Mouse (Mus musculus): Measurements from ENCODE around the gene Ap2a1.
A peak's percentile ranks its signal among the peaks of the same experiment; 100 is the strongest.

Ap2a1 gene

DNA sequence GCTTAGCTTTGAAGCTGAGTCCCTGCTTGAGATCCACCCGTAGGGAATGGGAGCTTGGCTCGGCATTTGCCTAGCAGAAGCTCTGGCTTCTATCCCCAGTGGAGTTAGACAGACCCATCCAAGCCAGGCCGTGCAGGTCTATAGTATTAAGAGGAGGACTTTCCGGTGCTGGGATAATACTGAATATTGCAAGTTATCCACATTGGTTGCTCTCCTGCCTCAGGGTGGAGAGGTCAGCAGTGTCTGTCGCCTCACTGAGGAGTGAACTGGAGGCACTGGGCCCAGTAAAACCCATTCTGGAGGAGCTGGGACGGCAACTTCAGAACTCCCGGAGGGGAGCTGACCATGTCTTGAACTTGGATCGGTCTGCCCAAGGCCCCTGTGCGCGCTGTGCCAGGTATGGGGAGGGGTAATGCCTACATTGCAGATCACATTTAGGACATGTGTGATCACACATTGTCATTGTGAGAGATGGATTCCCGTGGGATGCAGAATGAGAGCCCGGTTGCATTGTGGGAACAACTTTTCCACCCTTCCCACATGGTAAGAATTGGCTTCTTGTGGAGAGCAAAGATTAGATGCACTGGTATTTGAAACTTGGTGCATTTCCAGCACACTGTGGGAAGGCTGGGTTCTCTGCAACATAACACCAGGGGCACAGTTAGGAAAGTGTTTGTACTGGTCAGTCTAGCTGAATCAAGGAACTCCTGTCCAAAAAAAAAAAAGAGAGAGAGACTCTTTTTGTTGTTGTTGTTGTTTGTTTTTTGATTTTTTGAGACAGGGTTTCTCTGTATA is 25.0 kb upstream of the Ap2a1 start:
- no peak for ATAC-seq (ENCODE audit: insufficient number of reproducible peaks, low FRiP score, low TSS enrichment)

DNA sequence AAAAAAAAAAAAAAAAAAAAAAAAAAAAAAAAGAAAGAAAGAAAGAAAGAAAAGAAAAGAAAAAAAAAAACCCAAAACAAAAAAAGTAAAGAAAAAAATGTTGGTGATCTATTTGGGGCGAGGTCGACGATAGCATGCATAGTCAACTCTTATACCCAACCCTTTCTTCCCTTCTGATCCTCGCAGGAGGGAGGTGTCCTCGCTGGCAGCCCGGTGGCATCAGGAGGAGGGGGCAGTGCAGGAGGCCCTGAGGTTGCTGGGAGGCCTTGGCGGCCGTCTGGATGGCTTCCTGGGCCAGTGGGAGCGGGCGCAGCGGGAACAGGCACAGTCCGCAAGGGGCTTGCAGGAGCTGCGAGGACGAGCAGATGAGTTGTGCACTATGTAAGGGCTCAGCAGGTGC is 24.3 kb upstream of the Ap2a1 start:
- no peak for ATAC-seq (ENCODE audit: insufficient number of reproducible peaks, low FRiP score, low TSS enrichment)

DNA sequence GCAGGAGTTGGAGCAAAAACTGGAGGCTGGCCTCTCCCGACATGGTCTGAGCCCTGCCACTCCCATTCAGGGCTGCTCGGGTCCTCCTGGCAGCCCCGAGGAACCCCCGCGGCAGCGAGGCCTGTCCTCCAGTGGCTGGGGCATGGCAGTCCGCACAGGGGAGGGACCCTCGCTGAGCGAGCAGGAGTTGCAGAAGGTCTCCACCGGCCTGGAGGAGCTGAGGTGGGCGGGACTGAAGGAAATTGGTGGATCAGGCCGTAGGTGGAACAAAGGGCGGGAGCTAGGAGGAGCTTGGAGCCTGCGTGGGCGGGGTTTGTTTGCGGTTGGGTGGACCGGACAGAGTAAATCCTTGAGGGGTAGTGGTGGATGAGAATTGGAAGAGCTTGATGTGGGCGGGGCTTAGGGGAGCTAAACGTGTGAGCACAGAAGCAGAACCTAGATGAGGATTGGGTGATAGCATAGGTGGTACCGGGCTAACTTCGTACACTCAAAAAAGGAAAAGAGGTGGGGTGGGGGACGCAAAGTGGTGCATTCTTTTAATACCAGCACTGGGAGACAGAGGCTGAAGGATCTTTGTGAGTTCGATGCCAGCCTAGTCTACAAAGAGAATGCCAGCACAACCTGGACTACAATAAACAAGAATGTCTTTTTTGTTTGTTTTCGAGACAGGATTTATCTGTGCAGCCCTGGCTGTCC is 23.5 kb upstream of the Ap2a1 start:
- peak; percentile 77; the same call in 1 of the 2 replicates for ATAC-seq (ENCODE audit: insufficient number of reproducible peaks, low FRiP score, low TSS enrichment)

DNA sequence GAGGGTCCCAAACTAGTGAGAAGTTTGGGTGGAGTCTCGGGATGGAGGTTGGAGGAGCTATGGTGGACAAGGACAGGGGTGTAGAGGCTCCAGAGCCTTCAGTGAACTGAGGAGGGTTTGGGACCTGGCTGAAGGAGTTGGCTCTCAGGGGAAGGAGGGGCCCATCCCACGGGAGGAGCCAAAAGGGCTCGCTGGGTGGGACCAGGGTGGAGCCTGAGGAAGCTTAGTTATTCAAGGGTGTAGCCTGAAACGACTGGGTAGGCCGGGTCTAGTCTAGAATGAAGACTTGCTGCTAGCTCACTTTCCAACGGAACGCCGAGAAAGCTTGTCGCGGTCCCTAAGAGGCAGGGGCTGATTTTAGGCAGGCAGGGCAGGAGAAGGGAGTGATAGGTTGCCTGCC is 22.7 kb upstream of the Ap2a1 start:
- ATAC-seq (ENCODE audit: insufficient number of reproducible peaks, low FRiP score, low TSS enrichment): peak; percentile 27; the same call in 1 of the 2 replicates

DNA sequence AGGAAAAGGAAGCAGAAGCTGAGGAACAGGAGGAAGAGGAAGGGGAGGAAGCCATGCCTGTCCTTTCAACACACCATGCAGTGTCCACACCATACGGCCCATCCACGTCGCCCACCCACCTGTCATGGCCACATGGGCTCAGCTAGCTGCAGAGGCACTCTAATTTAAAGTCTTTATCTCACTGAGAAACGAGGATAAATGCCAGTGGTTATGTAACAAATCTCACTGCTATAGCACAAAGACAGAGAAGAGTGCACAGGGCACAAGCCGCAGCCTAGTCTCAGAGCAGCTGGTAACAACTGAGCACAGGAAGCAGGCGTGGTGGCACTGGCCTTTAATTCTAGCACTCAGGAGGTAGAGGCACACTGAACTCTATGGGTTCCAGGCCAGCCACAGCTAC is 20.6 kb upstream of the Ap2a1 start:
- ATAC-seq (ENCODE audit: insufficient number of reproducible peaks, low FRiP score, low TSS enrichment): no peak

DNA sequence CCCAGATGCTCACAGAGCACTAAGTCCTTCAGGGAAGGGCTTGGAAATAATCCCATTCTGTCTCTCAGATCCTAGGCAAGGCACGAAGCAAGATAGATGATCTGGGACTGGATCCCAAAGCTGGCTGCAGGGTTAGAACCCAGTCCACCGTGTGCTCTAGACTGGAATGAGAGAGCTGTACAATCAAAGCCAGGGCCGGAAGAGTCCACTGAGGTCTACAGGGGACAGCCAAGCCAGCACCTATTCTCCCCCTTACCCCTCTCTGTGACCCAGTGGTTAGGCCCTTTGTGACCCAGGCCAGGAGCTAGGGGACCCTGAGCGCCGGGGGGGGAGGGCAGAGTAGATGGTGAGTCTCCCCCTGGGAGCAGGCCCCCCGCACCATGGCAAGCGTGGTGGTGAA is 13.6 kb upstream of the Ap2a1 start, which contains the start of gene Tsks:
Gene Tsks, plus strand, starts transcription at position 301 of the 400 bp plus-strand sequence.
- ATAC-seq (ENCODE audit: insufficient number of reproducible peaks, low FRiP score, low TSS enrichment): no peak

GRCm38 (mm10) chr7:44938680-44939079 is 9.4 kb upstream of the Ap2a1 start:
- no peak for ATAC-seq (ENCODE audit: insufficient number of reproducible peaks, low FRiP score, low TSS enrichment)

DNA sequence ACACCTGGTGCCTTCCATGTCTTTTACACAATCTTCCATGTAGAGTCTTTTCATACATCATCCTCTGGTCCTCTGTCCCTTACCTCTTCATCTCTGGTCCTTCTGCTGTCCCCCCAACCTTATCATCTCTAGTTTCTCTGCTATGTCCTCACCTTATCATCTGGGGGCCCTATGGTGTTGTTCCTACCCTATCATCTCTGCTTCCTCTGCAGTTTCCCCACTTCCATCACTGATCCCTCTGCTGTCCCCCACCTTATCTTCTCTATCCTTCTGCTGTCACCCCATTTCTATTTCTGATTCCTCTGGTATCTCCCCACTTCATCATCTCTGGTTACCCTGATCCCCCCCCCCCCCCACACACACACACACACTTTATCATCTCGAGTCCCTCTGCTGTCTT is 726 bp downstream of the Ap2a1 start:
- ATAC-seq (ENCODE audit: insufficient number of reproducible peaks, low FRiP score, low TSS enrichment): no peak

- no peak for ATAC-seq (ENCODE audit: insufficient number of reproducible peaks, low FRiP score, low TSS enrichment)
These were observed 3.8 kb downstream of the Ap2a1 start for GRCm38 (mm10) chr7:44925468-44925867.

- ATAC-seq (ENCODE audit: insufficient number of reproducible peaks, low FRiP score, low TSS enrichment): no peak
These were observed 6.8 kb downstream of the Ap2a1 start for GRCm38 (mm10) chr7:44922530-44922929.

- no peak for ATAC-seq (ENCODE audit: insufficient number of reproducible peaks, low FRiP score, low TSS enrichment)
These were observed 10.2 kb downstream of the Ap2a1 start for GRCm38 (mm10) chr7:44919127-44919526.

- ATAC-seq (ENCODE audit: insufficient number of reproducible peaks, low FRiP score, low TSS enrichment): no peak
These were observed 11.1 kb downstream of the Ap2a1 start for GRCm38 (mm10) chr7:44918219-44918618.

- no peak for ATAC-seq (ENCODE audit: insufficient number of reproducible peaks, low FRiP score, low TSS enrichment)
These were observed 12.4 kb downstream of the Ap2a1 start for GRCm38 (mm10) chr7:44916881-44917280.

- no peak for ATAC-seq (ENCODE audit: insufficient number of reproducible peaks, low FRiP score, low TSS enrichment)
These were observed 13.1 kb downstream of the Ap2a1 start for GRCm38 (mm10) chr7:44916191-44916590.

GRCm38 (mm10) chr7:44915314-44915713 is 14.0 kb downstream of the Ap2a1 start:
- ATAC-seq (ENCODE audit: insufficient number of reproducible peaks, low FRiP score, low TSS enrichment): no peak

- ATAC-seq (ENCODE audit: insufficient number of reproducible peaks, low FRiP score, low TSS enrichment): no peak
These were observed 14.9 kb downstream of the Ap2a1 start for GRCm38 (mm10) chr7:44914396-44914795.

GRCm38 (mm10) chr7:44908706-44909476 is 20.4 kb downstream of the Ap2a1 start:
- no peak for ATAC-seq (ENCODE audit: insufficient number of reproducible peaks, low FRiP score, low TSS enrichment)

DNA sequence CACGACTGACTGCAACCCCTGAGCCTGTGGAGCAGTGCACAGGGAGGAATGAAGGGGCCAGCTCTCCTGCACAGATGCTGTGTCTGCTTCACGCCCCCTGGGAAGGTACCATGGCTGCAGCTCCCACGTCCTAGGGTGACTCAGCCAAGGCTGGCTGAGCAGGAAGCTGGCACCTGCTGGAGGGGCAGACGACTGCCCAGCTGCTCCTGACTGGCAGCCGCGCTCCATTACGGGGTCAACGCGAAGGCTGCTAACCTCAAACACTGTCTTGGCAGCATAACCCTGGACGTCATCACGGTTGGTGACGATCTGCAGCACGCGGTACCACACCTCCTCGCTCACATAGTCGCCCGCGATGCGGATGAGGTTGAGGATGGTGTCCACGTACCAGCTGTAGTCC is 23.9 kb downstream of the Ap2a1 start:
- no peak for ATAC-seq (ENCODE audit: insufficient number of reproducible peaks, low FRiP score, low TSS enrichment)

DNA sequence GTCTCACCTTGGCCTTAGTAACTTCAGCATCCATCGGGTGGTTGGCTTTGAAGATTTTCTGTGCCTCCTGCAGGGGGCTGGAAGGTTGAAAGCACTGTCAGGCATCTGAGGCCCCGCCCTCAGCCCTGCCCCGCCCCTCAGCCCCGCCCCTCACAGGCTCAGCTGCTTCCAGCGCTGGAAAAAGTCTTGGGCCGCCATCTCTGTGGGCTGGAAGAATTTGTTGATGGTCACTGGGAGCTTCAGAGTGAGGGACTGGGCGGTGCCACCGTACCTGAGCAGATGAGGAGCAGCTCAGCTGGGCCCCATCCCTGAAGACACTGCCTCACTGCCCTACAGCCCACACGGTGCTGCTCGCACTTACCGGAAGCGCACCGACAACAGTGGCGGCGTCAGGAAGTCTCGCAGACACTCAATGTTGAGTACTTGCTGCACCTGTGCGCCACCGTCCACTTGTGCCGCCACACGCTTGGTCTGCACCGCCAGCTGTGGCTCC is 28.0 kb downstream of the Ap2a1 start:
- no peak for ATAC-seq (ENCODE audit: insufficient number of reproducible peaks, low FRiP score, low TSS enrichment)

DNA sequence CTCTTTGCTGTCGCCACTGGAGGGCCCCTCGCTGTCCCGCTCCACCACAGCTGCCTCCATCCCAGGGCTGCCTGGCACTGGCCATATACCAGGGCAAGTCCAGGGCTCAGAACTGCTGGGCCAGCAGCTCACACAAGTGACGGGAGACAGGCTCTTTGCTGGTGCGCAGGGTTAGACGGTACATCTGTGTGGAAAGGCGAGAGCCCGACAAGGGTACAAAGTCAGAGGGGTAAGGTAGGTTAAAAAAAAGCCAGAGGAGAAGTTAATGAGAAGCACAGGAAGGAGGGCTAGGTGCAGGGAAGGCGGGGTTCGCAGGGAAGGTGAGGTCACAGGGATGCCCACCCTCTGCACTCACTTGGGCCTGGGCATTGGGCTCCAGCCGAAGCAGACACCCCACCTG is 28.7 kb downstream of the Ap2a1 start:
- no peak for ATAC-seq (ENCODE audit: insufficient number of reproducible peaks, low FRiP score, low TSS enrichment)

DNA sequence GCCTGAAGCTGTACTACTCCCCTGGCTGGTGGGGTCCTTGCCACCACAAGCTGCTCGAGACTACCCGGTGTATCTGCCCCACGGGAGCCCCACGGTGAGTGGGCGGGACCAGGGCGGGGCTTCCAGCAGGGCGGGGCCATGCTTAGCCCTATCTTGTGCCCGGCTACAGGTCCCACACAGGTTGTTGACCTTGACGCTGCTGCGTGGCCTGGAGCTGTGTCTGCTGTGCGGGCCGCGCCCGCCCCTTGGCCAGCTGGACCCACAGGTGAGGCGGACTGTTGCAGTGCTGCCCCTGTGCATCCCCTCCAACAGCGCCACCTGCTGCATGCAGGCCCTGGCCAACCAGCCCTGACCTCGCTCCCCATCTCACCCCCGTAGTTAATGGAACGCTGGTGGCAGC is 30.7 kb downstream of the Ap2a1 start:
- ATAC-seq (ENCODE audit: insufficient number of reproducible peaks, low FRiP score, low TSS enrichment): no peak

Measured in cerebellum, adult (tissue).